Mouse (Mus musculus): ENCODE results near the gene Nup210. TPM values are rescaled to one million over a fixed set of nuclear protein-coding genes. Genes with fewer than 3 reads are reported as not detected.
"Not testable (repeated sequence)": the region's sequence is repeated elsewhere in the genome, so short reads cannot be mapped to it uniquely, and the experiment has no call there.

The Nup210 gene
- total RNA-seq, 2 experiments from 2014 or later, result 30.7 to 42.1 TPM

DNA sequence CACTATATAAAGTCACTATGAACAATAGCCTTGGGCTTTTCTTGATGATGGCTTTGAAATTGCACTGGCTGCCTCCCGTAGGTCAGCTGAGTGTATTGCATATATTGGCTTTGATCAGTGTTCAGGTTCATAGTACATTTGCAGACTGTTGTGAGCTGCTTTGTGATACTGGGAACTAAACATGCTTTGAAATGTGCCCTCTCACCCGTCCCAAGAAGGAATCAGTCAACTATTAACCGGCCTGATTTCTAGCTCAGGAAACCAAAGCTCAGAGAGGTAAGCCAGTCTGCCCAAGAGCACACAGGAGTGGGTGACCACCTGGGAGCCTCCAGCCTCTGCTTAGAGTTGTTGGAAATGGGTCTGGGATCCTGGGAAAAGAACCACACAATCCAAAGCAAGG, 28.4 kb upstream of the Nup210 start:
- no peak for DNase-seq (ENCODE audit: low spot score in 2 of 2)

DNA sequence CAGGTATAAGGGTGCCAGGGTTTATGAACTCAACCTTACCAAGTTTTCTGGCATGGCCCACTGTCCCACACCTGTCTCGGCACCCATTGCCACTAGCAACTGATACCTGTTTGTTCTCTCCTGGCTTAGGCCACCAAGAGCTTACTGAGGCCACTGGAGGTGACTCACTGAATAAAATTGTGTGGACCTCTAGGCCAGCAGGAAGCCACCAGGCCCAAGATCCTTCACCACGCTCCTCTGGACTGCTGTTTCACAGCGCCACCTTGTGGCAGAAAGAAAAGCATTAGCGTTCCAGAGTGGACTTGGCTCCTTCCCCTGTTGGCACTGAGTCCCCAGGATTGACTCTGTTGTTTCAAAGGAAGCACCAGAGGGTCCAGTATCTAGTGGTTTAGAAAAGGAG, 23.2 kb upstream of the Nup210 start:
- DNase-seq (ENCODE audit: low spot score in 2 of 2), result peak; percentile 73 to 83

GRCm38 (mm10) chr6:91137343-91137956, 20.8 kb upstream of the Nup210 start:
- no peak for DNase-seq (ENCODE audit: low spot score in 2 of 2)

DNA sequence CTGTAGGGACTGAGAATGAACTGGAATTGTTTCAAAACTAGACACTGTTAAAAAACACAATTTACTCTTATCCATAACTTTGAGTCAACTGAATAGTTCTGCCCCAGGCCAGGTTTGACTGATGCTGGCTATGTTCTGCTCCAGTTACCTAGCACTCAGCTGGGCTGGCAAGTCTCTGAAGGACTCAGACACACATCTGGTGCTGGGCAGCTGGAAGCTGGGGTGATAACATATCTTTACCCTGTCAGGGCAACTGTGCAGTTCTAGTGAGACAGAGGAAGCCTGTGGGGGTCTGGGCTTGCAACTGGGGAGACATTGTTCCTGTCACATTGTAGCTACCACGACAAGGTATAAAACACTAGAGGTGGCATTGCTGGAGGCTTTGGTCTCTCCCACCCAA, 14.2 kb upstream of the Nup210 start:
- no peak for DNase-seq (ENCODE audit: low spot score in 2 of 2)

- no peak for DNase-seq (ENCODE audit: low spot score in 2 of 2)
These were observed 12.4 kb upstream of the Nup210 start for GRCm38 (mm10) chr6:91128996-91129395.

GRCm38 (mm10) chr6:91125228-91125585, 8.6 kb upstream of the Nup210 start:
- DNase-seq (ENCODE audit: low spot score in 2 of 2), result no peak

GRCm38 (mm10) chr6:91124286-91125227, 7.9 kb upstream of the Nup210 start:
- no peak for DNase-seq (ENCODE audit: low spot score in 2 of 2)

DNA sequence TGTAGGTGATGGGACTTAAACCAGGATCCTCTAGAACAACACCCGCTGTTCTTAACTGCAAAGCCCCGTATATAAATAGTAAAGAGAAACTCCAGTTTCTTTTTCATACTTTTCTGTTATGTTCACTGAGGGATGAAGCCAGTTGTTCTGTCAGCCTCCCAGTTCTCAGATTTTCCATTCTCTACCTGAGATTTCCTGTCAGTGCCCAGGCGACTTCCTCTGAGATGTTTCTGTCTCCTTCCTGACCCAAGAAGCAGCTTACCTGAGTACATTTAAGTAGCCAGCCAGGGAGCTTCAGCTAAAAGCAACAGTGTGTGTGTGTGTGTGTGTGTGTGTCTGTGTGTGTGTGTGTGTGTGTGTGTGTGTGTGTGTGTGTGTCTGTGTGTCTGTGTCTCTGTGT, 6.8 kb upstream of the Nup210 start:
- no peak for DNase-seq (ENCODE audit: low spot score in 2 of 2)

DNA sequence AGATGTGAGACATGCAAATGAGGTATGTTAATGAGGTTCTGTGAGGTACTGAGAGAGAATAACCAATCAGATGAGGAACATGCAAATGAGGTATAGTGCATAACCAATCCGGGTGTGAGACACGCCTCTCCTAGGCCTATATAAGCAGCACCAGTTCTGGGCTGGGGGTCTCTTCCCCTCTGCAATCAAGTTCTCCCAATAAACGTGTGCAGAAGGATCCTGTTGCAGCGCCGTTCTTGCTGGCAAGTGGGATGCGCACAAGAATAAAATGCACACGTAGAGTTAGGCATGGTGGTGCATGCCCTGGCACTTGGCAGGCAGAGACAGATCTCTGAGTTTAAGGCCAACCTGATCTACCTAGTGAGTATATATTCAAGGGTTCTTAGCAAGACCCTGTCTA, 4.5 kb upstream of the Nup210 start:
- not testable (repeated sequence) for DNase-seq (ENCODE audit: low spot score in 2 of 2)

GRCm38 (mm10) chr6:91120206-91120605, 3.6 kb upstream of the Nup210 start:
- DNase-seq (ENCODE audit: low spot score in 2 of 2), result no peak

DNA sequence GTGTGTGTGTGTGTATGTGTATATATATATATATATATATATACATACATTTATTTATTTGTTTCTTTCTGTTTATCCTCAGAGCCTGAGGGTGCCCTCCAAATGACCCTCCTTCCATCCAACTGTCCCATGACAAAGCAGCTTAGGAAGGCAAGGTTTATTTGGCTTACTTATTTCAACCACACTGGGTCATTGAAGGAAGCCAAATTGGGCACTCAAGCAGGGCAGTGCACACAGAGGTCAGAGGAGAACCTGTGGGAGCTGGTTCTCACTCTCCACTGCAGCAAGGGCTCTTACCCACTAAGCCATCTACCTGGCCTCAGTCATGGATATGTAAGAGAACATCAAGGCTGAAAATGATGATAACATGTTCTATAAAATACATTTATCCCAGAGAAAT, 1.9 kb upstream of the Nup210 start:
- DNase-seq (ENCODE audit: low spot score in 2 of 2), result no peak

DNA sequence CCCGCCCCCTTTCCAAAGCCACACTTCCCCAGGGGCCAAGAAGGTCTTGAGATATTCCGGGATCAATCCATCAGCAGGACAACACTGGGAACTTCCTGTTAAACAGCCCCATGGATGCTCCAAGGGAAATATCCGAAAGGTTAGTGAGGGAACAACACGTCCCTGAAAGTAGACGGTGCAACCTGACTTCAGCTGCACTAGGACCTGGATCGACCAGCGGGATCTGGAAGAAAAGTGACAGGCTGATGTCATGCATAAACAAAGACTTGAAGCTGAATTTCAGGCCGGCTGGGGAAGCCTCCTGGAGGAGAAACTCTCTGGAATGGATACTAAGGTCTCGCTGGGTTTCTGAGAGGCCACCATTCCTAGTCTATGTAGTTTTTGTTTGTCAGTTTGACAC, 520 bp upstream of the Nup210 start:
- peak in 1 of 2 experiments; percentile 42 for DNase-seq (ENCODE audit: low spot score in 2 of 2)

- DNase-seq (ENCODE audit: low spot score in 2 of 2), result no peak
These were observed 776 bp downstream of the Nup210 start for GRCm38 (mm10) chr6:91115863-91116243.

- DNase-seq (ENCODE audit: low spot score in 2 of 2), result no peak
These were observed 1.5 kb downstream of the Nup210 start for GRCm38 (mm10) chr6:91115158-91115557.

GRCm38 (mm10) chr6:91114716-91115115, 1.9 kb downstream of the Nup210 start:
- no peak for DNase-seq (ENCODE audit: low spot score in 2 of 2)

DNA sequence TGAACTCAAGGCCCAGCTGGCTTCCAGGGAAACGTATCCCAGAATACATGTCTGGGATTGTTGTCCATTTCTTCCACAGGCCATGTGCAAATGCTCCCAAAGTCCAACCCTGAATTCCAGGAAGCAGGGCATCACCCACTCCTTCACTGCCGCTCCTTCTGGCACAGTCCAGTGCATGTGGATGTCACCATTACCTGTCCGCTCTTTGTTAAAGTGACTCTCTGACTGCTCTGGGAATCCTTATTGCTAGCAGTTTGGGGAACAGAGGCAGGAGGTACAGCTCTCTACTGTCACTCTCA, 4.7 kb downstream of the Nup210 start:
- DNase-seq (ENCODE audit: low spot score in 2 of 2), result no peak

GRCm38 (mm10) chr6:91111141-91111953, 5.3 kb downstream of the Nup210 start:
- DNase-seq (ENCODE audit: low spot score in 2 of 2), result no peak

DNA sequence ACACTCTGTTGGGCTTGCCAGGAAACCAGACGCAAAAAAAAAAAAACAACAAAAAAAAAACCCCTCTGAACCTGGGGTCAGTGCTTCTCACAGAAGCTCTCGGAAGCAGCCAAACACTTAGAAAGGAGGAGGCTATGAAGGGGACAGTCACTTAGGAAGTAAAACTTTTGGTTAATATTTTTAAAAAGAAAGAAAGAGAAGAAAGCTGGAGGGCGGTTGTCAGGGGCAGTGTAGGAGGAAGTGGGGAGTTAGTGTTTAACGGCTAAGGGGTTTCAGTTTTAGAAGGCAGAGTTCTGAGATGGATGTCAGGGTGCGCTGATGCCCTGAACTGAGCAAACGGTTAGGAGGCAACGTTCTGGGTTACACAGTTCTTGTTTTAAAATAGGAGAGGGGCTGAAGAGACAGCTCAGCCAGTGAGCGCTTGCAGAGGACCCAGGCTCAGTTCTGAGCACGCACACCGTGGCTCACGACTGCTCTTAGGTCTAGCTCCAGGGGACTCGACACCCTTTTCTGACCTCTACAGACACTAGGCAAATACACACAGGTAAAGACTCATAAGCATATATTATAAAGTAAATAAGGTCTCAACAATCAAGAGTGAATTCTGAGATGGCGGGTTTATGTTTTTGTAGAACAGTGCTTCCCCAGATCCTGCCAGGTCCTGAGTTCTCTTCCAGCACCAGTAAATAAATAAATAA, 6.2 kb downstream of the Nup210 start:
- no peak for DNase-seq (ENCODE audit: low spot score in 2 of 2)

DNA sequence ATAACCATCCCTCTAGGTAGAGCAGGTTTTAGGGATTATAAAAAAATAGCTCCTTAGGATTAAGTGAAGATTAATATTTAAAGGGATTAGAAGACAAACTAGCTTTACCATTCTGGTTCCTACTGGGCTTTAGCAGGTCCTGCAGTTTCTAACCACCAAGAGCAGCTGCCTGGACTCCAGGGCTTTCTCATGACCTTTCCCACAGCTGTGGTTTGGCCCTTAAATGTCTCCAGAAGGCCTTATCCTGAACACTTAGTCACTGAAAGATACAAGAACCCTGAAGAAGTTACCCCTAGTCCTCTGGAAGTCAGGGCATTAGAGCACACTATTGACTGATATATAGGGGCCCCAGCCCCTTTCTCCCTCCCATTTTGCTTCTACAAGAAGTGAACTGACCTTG, 7.1 kb downstream of the Nup210 start:
- DNase-seq (ENCODE audit: low spot score in 2 of 2), result no peak

DNA sequence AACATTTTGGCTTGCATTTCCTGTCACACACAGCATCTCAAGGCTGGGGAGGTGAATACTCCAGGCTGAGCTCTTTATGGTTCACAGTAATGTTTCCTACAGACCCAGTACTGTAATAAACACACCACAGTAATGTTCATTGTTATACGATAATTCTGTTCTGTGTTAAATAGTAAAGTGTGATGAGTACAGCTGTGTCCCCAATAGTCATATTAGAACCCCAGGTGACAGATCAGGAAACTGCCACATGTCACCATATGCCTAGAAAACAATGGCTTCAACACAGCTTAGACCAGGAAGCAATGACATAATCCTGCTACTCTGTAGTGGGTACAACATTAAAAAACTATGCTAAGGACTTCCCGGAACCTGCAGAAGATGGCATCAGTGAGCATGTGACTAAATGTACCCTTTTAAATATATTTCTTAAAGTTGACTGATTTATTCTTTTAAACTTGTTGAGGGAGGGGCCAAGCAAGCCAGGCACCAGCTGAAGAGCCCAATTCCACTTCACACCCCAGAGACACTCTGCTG, 7.6 kb downstream of the Nup210 start:
- DNase-seq (ENCODE audit: low spot score in 2 of 2), result no peak

DNA sequence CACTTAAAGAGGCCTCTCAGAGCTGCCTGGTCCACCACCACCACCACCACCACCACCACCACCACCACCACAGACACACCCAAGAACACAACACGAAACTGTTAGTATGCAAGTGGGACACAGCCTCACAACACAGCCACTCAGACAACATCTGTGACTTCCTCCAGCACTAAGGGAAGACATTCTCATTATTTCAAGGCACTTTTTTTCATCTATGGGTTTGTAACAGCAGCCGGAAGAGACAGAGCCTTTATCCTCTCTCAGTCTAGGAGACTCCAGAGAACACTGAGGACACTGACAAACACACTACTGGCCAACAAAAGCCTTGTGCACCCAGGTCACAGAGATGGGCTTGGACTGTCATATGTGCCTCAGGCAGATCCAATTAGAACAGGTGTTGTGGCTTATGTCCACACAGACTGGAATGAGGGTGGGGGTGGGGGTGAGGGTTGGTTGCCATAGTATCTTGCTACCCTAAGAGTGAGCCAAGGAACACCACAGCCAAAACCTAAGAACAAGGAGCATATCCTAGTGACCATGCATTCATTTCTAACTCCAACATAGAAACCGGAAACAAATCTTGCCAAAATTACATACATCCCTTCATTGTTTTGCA, 8.2 kb downstream of the Nup210 start:
- DNase-seq (ENCODE audit: low spot score in 2 of 2), result no peak
